Mouse (Mus musculus) spleen, embryonic (tissue): ENCODE data around the gene Ppp2r3c.
"Not testable (repeated sequence)": the region's sequence is repeated elsewhere in the genome, so short reads cannot be mapped to it uniquely, and the experiment has no call there.

Experiments
- CTCF ChIA-PET: fragments of 350-600 bp; sonication (Branson Sonifier 250); formaldehyde crosslinking; loops from one replicate; lab custom pipeline; 2022; lab: Charles Lee

The Ppp2r3c gene

GRCm38 (mm10) chr12:55302485-55303441, at the start of gene Ppp2r3c:
Gene Ppp2r3c (minus strand): TSS chr12:55302998.
- CTCF ChIA-PET: no interaction called here

GRCm38 (mm10) chr12:55344583-55344982, 41.8 kb upstream of the Ppp2r3c start:
- CTCF ChIA-PET: no interaction called here

- CTCF ChIA-PET: no interaction called here
Measured at GRCm38 (mm10) chr12:55343998-55344397, 41.2 kb upstream of the Ppp2r3c start.

GRCm38 (mm10) chr12:55343045-55343444, 40.2 kb upstream of the Ppp2r3c start:
- CTCF ChIA-PET: not testable (repeated sequence)

- CTCF ChIA-PET: not testable (repeated sequence)
Measured at GRCm38 (mm10) chr12:55338490-55338889, 35.7 kb upstream of the Ppp2r3c start.

GRCm38 (mm10) chr12:55333662-55334061, 30.9 kb upstream of the Ppp2r3c start:
- CTCF ChIA-PET: no interaction called here

GRCm38 (mm10) chr12:55329351-55329750, 26.6 kb upstream of the Ppp2r3c start:
- CTCF ChIA-PET: no interaction called here

GRCm38 (mm10) chr12:55328784-55329183, 26.0 kb upstream of the Ppp2r3c start:
- CTCF ChIA-PET: no interaction called here

GRCm38 (mm10) chr12:55325702-55326101, 22.9 kb upstream of the Ppp2r3c start:
- CTCF ChIA-PET: no interaction called here

- CTCF ChIA-PET: no interaction called here
Measured at GRCm38 (mm10) chr12:55321642-55322291, 19.0 kb upstream of the Ppp2r3c start.

- CTCF ChIA-PET: no interaction called here
Measured at GRCm38 (mm10) chr12:55315192-55315591, 12.4 kb upstream of the Ppp2r3c start.

- CTCF ChIA-PET: interaction anchor here (1.0 kb wide), 1 partner anchor 22 kb away, joined by 6 read pairs; no protein-coding TSS in a partner anchor
Measured at GRCm38 (mm10) chr12:55313901-55314300, 11.1 kb upstream of the Ppp2r3c start.

- CTCF ChIA-PET: no interaction called here
Measured at GRCm38 (mm10) chr12:55311841-55312240, 9.0 kb upstream of the Ppp2r3c start.

GRCm38 (mm10) chr12:55309501-55309900, 6.7 kb upstream of the Ppp2r3c start:
- CTCF ChIA-PET: no interaction called here

- CTCF ChIA-PET: no interaction called here
Measured at GRCm38 (mm10) chr12:55308731-55309130, 5.9 kb upstream of the Ppp2r3c start.

GRCm38 (mm10) chr12:55307566-55307965, 4.8 kb upstream of the Ppp2r3c start:
- CTCF ChIA-PET: interaction anchor here (0.7 kb wide), 1 partner anchor 13 kb away, joined by 6 read pairs; no protein-coding TSS in a partner anchor

GRCm38 (mm10) chr12:55306371-55306770, 3.6 kb upstream of the Ppp2r3c start:
- CTCF ChIA-PET: no interaction called here

GRCm38 (mm10) chr12:55301472-55302300, 1.1 kb downstream of the Ppp2r3c start:
- CTCF ChIA-PET: no interaction called here

GRCm38 (mm10) chr12:55300820-55301351, 1.9 kb downstream of the Ppp2r3c start:
- CTCF ChIA-PET: no interaction called here

- CTCF ChIA-PET: no interaction called here
Measured at GRCm38 (mm10) chr12:55299336-55299735, 3.5 kb downstream of the Ppp2r3c start, which contains the start of gene 1110008L16Rik. Gene 1110008L16Rik (plus strand): TSS chr12:55299577.

GRCm38 (mm10) chr12:55298112-55298511, 4.7 kb downstream of the Ppp2r3c start:
- CTCF ChIA-PET: no interaction called here
